ENCODE assay signal across 8 mouse cellular contexts in the genomic region with DNA sequence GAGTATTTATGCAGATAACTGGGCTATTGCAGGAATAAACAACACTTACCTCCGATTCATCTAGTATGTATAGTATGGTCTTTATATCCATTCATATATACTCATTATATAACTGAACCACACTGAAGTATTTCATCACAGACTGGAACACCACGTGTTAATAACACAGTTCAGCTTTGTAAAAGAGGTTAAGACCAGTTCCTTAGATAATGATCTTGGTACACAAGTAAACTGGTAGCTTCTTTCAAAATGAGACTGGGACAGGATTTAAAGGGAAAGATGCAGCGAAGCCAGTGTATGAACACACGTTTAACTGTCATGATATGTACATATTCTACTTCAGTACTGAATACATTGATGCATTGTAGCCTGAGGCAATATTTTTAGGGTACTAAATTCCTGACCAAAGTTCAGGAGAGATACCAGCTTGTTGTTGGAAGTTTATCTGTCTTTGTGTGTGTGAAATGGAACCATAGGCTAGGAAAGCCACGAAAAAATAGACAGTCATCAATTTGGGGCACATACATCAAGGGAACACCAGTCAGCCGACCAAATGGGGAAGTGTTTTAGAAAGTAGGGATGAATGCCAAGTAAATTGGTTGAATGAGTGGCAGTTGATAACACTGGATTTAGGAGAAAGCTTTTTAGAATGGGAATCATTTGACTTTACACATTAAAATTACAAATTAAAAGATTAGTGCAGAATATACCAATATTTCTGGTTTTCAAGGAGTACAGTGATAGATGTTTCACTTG. TPM values are rescaled to one million over a fixed set of nuclear protein-coding genes. Genes with fewer than 3 reads are reported as not detected.
DNase-seq lines count a peak whose midpoint lies in the region; ATAC-seq and TF ChIP-seq lines count a peak whose summit lies in the region.

No protein-coding gene starts in this region.

- peak overlapping the region; percentile 97 for H3K9ac ChIP-seq in heart, embryonic 13.5 days
- peak overlapping the region; percentile 85 for H3K9ac ChIP-seq in forebrain, embryonic 16.5 days (replicated peaks; ENCODE audit: low read depth, low read length)

- H3K4me2 ChIP-seq in heart, embryonic 13.5 days = peak overlapping the region; percentile 79
- peak overlapping the region; percentile 99 for H3K4me2 ChIP-seq in forebrain, embryonic 16.5 days (ENCODE audit: low read length)

- H3K27me3 ChIP-seq in heart, embryonic 13.5 days (replicated peaks) = no peaks in the 10 kb centered on the region
- H3K27me3 ChIP-seq in E14TG2a.4 (ENCODE audit: insufficient read depth, low read length) = no peaks in the 10 kb centered on the region
- H3K27me3 ChIP-seq in forebrain, embryonic 16.5 days (replicated peaks; ENCODE audit: control insufficient read depth, insufficient read depth, low read length) = no peaks in the 10 kb centered on the region

- peaks cover 60% of the 10 kb centered on the region for H3K79me2 ChIP-seq in macrophage (ENCODE audit: inconsistent target)

- intact Hi-C loops in heart, postnatal 36 days (cut with DNase I) = loop anchor here (5.0 kb wide), 2 partner anchors 179 to 1329 kb away; a partner anchor contains a TSS

- no peak for TF ChIP-seq CTCF in E14TG2a.4 (conservative IDR thresholded peaks at IDR 0.05; ENCODE audit: low read length)

- no peak for DNase-seq in heart, postnatal 36 days
- no peak for DNase-seq in natural killer cell, adult 2 months (ENCODE audit: low spot score in 2 of 2)
- DNase-seq in adrenal gland, adult 8-10 months = no peak

- H3K9me3 ChIP-seq in heart, embryonic 13.5 days = no peaks in the 10 kb centered on the region
- peaks cover 4% of the 10 kb centered on the region; the same call in 1 of the 2 replicates for H3K9me3 ChIP-seq in E14TG2a.4 (ENCODE audit: low read length)
- H3K9me3 ChIP-seq in forebrain, embryonic 16.5 days (ENCODE audit: control insufficient read depth, low read length) = no peaks in the 10 kb centered on the region

- H3K36me3 ChIP-seq in heart, embryonic 13.5 days = peaks cover 20% of the 10 kb centered on the region
- H3K36me3 ChIP-seq in E14TG2a.4 (ENCODE audit: insufficient read depth, low read length) (peaks cover 15% of the 10 kb centered on the region), macrophage (ENCODE audit: inconsistent target) (peaks cover 11% of the 10 kb centered on the region)
- 0 out of 2 replicates have a peak, but pooled peaks cover 2% of the 10 kb centered on the region for H3K36me3 ChIP-seq in forebrain, embryonic 16.5 days (ENCODE audit: control insufficient read depth, insufficient read depth)

- no peak overlapping the region for H3K27ac ChIP-seq in heart, embryonic 13.5 days (replicated peaks)
- H3K27ac ChIP-seq in forebrain, embryonic 16.5 days (ENCODE audit: low read length) = no peak overlapping the region
- peak overlapping the region; percentile 76 for H3K27ac ChIP-seq in macrophage

- peaks cover 16% of the 10 kb centered on the region for H3K4me1 ChIP-seq in heart, embryonic 13.5 days
- H3K4me1 ChIP-seq in E14TG2a.4 (replicated peaks; ENCODE audit: low read depth, low read length) = peaks cover 23% of the 10 kb centered on the region
- H3K4me1 ChIP-seq in forebrain, embryonic 16.5 days (replicated peaks; ENCODE audit: control insufficient read depth, insufficient read depth, low read length) = peaks cover 9% of the 10 kb centered on the region

- ATAC-seq in heart, embryonic 13.5 days (ENCODE audit: extremely low read depth, insufficient number of reproducible peaks, low FRiP score, low TSS enrichment) = no peak
- ATAC-seq in forebrain, embryonic 16.5 days = no peak
- ATAC-seq in activated CD4-positive, CD25-positive, alpha-beta regulatory T cell, adult 4 months = no peak

- H3K4me3 ChIP-seq in heart, embryonic 13.5 days = peak overlapping the region; percentile 89
- H3K4me3 ChIP-seq in E14TG2a.4 (replicated peaks; ENCODE audit: low read length) (peak overlapping the region; percentile 94), macrophage (ENCODE audit: inconsistent target) (peak overlapping the region; percentile 89)
- peak overlapping the region; percentile 75 for H3K4me3 ChIP-seq in forebrain, embryonic 16.5 days (replicated peaks; ENCODE audit: low read length)

- WGBS in heart, embryonic 13.5 days = 43% methylated on average over 6 of the region's 6 CpGs
- WGBS in forebrain, embryonic 16.5 days = 41% methylated on average over 6 of the region's 6 CpGs
- WGBS in macrophage (ENCODE audit: missing documents) = 10% methylated on average over 6 of the region's 6 CpGs

RNA-seq across cellular contexts. Expression of a gene that starts 1.3 kb away (rescaled TPM):
- 61.5 and 80.9 TPM in 2 replicates for polyA plus RNA-seq in heart, embryonic 13.5 days (2015; fragmentation: Nextera tagmentation; extraction: Ambion mirVana)
- total RNA-seq in heart, postnatal 36 days (2021) = 10 to 100 TPM; 44.7 to 61.6 TPM
- 120 and 129 TPM in 2 replicates for polyA plus RNA-seq in forebrain, embryonic 16.5 days (2015; fragmentation: Nextera tagmentation; extraction: Ambion mirVana)
- total RNA-seq in macrophage (2018; cell fraction: chromatin; rRNA removed) = 100 to 1,000 TPM in 24 of 26 experiments, 10 to 100 TPM in 2; 86.6 to 239 (median 162) TPM
- 10 to 100 TPM; 21.9 to 50.5 (median 35.0) TPM for total RNA-seq in macrophage (2018; cell fraction: cytosol; rRNA removed)
- total RNA-seq in macrophage (2018; cell fraction: nucleus; rRNA removed) = 100 to 1,000 TPM in 6 of 26 experiments, 10 to 100 TPM in 20; 46.3 to 139 (median 77.7) TPM
- polyA plus RNA-seq in macrophage (2018) = 34.6 to 47.5 TPM (median 38.4 TPM) in 3 replicates
- 100 to 1,000 TPM; 128 to 136 TPM for polyA plus RNA-seq in activated CD4-positive, CD25-positive, alpha-beta regulatory T cell, adult 4 months (2017; shearing (Covaris generic))
- 100 to 1,000 TPM in 1 of 4 experiments, 10 to 100 TPM in 3; 65.8 to 121 (median 68.3) TPM for total RNA-seq in adrenal gland, adult 8-10 months (2022)
